Mouse (Mus musculus): ENCODE measurements at regions not wholly inside any gene's neighbourhood (a gene's known extent, or its start where the extent isn't known, plus 50 kb on each side); places are given as distances from the start of the nearest gene placed in this dataset.

DNA sequence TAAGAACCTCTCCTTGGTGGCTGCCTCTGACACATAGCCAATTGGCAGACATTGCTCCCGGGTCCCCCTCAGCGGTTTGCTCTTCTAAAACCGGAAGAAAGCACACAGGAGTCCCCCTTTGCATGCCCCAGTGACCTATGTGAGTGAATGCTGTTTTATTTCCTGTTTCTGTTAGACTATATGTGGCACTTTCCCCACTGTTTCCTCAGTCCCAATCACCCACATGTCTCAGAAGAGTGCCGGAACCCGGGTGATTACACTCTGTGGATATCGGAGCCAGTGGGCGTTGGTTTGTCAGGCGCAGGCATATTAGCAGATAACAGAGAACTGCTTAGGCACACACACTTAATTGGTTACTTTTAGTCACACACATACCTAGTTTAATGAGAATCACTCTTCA lies 66.3 kb upstream of the Rpl34 start:
- 40% methylated on average over 8 of the region's 8 CpGs for WGBS
- H3K4me3 ChIP-seq (ENCODE audit: low read depth, low read length) = no peak overlapping the region
- H3K36me3 ChIP-seq (replicated peaks; ENCODE audit: control insufficient read depth, insufficient read depth, low read length) = no peaks in the 10 kb centered on the region
- TF ChIP-seq CTCF (IDR thresholded peaks at IDR 0.05; ENCODE audit: low read depth) = no peak
- no peak overlapping the region for H3K27ac ChIP-seq (ENCODE audit: low read depth)
- no peak for ATAC-seq (ENCODE audit: insufficient read depth, low read depth)
- no peaks in the 10 kb centered on the region for H3K4me1 ChIP-seq (ENCODE audit: control insufficient read depth, insufficient read depth)
- H3K9me3 ChIP-seq (replicated peaks; ENCODE audit: control insufficient read depth, low read length) = no peaks in the 10 kb centered on the region
- no peak for DNase-seq (ENCODE audit: low spot score)
- no peak overlapping the region for H3K4me2 ChIP-seq (ENCODE audit: low read depth, low read length)
- H3K9ac ChIP-seq (replicated peaks; ENCODE audit: low read depth, low read length) = no peak overlapping the region
- no peaks in the 10 kb centered on the region for H3K27me3 ChIP-seq (ENCODE audit: control insufficient read depth, insufficient read depth, low read length)

DNA sequence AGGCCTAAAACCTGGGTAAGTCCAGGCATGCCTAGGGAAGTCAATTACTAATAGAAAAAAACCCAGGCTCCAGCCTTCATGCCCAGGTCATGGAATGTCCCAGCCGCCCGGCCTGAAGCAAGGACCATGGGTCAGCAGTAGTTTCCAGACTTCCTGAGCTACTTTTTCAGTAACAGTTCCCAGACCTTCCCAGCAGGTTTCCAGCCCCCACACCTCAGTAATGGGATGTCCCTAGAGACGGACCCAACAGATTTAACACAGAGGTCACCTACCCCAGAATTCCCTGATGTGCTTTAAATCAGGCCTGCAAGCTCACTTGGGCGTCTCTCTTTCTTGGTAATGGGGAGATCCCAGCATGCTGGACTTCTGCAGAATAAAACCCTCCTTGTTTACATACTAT lies 65.2 kb upstream of the Rpl34 start:
- Histone ChIP-seq H3K9me3 (replicated peaks; ENCODE audit: control insufficient read depth, low read length) (no peaks in the 10 kb centered on the region), H3K9ac (replicated peaks; ENCODE audit: low read depth, low read length) (no peak overlapping the region), H3K27me3 (ENCODE audit: control insufficient read depth, insufficient read depth, low read length) (no peaks in the 10 kb centered on the region), H3K4me2 (ENCODE audit: low read depth, low read length) (no peak overlapping the region), H3K36me3 (replicated peaks; ENCODE audit: control insufficient read depth, insufficient read depth, low read length) (no peaks in the 10 kb centered on the region), H3K4me1 (ENCODE audit: control insufficient read depth, insufficient read depth) (no peaks in the 10 kb centered on the region), H3K4me3 (ENCODE audit: low read depth, low read length) (no peak overlapping the region), H3K27ac (ENCODE audit: low read depth) (no peak overlapping the region)
- WGBS = 80% methylated on average over 4 of the region's 4 CpGs
- no peak for DNase-seq (ENCODE audit: low spot score)
- TF ChIP-seq EP300 (IDR thresholded peaks at IDR 0.05; ENCODE audit: low read depth) (no peak), CTCF (IDR thresholded peaks at IDR 0.05; ENCODE audit: low read depth) (no peak)
- no peak for ATAC-seq (ENCODE audit: insufficient read depth, low read depth)

DNA sequence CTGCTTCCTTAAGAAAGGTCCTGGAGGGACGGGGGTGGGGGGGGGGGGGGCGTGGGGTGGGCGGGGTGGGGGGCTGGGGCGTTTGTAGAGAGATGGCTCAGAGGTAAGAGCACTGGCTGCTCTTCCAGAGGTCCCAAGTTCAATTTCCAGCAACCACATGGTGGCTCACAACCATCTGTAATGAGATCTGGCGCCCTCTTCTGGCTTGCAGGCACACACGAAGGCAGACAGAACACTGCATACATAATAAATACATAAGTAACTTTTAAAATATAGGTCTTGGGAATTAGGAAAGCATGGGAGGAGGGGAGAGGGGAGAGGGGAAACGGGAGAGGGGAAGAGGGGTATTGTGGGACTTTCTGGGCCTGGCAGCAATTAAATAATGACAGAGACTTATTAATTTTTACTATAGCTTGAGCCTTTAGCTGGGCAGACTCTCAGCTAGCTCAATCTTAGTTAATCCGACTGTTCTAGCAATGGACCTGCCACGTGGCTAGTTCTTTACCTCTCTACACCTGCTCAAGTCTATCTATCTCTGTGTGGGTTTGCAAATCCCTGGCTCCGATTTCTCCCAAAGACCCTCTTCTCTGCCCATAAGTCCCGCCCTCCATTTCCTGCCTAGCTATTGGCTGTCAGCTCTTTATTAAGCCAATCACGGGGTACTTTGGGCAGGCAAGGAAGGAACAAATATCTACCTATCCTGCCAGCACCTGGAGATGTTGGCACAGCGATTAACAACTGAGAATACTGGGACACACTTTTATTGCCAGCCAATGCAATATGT lies 64.1 kb upstream of the Rpl34 start:
- 42% methylated on average over 10 of the region's 13 CpGs for WGBS
- Histone ChIP-seq H3K4me3 (ENCODE audit: low read depth, low read length) (no peak overlapping the region), H3K9me3 (replicated peaks; ENCODE audit: control insufficient read depth, low read length) (no peaks in the 10 kb centered on the region), H3K27ac (ENCODE audit: low read depth) (no peak overlapping the region), H3K4me1 (ENCODE audit: control insufficient read depth, insufficient read depth) (no peaks in the 10 kb centered on the region), H3K9ac (replicated peaks; ENCODE audit: low read depth, low read length) (no peak overlapping the region), H3K4me2 (ENCODE audit: low read depth, low read length) (no peak overlapping the region), H3K36me3 (replicated peaks; ENCODE audit: control insufficient read depth, insufficient read depth, low read length) (no peaks in the 10 kb centered on the region), H3K27me3 (ENCODE audit: control insufficient read depth, insufficient read depth, low read length) (no peaks in the 10 kb centered on the region)
- TF ChIP-seq EP300 (IDR thresholded peaks at IDR 0.05; ENCODE audit: low read depth) (no peak), CTCF (IDR thresholded peaks at IDR 0.05; ENCODE audit: low read depth) (peak; percentile 7; the same call in 1 of the 2 replicates)
- ATAC-seq (ENCODE audit: insufficient read depth, low read depth) (no peak), DNase-seq (ENCODE audit: low spot score) (no peak)

DNA sequence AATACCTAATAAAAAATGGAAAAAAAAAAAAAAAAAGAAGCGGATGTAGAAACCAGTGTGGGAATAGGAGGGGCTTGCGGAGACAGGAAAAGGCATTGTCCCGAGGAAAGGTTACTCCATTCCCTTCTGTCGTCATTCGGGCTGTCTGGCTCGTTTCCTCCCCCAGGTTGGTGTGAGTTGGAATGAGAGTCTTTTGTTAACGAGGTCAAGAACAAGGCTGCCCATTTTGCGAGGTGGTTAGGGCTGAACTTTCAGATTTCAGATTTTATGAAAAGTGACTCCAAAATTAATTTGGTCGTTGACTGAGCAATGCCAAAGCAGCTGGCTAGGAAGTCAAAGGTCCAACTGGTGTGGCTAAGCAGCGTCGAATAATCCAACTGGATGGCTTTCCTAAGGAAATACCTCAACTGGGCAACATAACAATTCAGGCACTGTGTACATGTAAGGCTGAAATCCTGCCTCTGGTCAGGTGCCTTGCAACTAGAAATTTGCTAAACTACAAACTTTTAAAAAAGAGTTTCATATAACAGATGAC lies 50.6 kb upstream of the Rpl34 start:
- ATAC-seq (ENCODE audit: insufficient read depth, low read depth) (no peak), DNase-seq (ENCODE audit: low spot score) (no peak)
- Histone ChIP-seq H3K9ac (replicated peaks; ENCODE audit: low read depth, low read length) (no peak overlapping the region), H3K4me1 (ENCODE audit: control insufficient read depth, insufficient read depth) (no peaks in the 10 kb centered on the region), H3K4me3 (ENCODE audit: low read depth, low read length) (no peak overlapping the region), H3K27ac (ENCODE audit: low read depth) (no peak overlapping the region), H3K4me2 (ENCODE audit: low read depth, low read length) (no peak overlapping the region), H3K9me3 (replicated peaks; ENCODE audit: control insufficient read depth, low read length) (no peaks in the 10 kb centered on the region), H3K27me3 (ENCODE audit: control insufficient read depth, insufficient read depth, low read length) (no peaks in the 10 kb centered on the region), H3K36me3 (replicated peaks; ENCODE audit: control insufficient read depth, insufficient read depth, low read length) (no peaks in the 10 kb centered on the region)
- TF ChIP-seq EP300 (IDR thresholded peaks at IDR 0.05; ENCODE audit: low read depth) (no peak), CTCF (IDR thresholded peaks at IDR 0.05; ENCODE audit: low read depth) (no peak)
- WGBS = 65% methylated on average over 11 of the region's 11 CpGs
